Mouse (Mus musculus): ENCODE data around the gene Ncoa6. TPM values are rescaled to one million over a fixed set of nuclear protein-coding genes. Genes with fewer than 3 reads are reported as not detected.

The Ncoa6 gene
- polyA plus RNA-seq, 1 experiment from 2014 or later, result 5.1 TPM

DNA sequence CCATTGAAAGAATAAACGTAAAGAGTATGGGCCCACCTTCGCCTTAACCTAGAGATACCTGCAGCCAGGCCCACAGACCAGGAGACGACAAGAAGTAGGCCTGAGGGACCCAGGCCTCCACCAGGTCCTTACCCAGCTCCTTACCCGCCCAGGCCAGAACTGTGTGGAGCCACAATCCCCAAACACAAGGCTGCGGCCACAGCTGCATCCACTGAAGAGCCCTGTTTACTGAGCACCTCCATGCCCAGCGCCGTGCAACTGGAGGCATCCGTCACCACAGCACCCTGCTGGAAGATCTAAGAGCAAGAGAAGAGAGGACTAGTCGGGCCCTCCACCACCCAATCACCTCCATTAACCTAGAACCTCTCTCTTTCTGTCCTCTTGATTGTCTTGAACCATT, 32.1 kb upstream of the Ncoa6 start:
- WGBS (ENCODE audit: insufficient replicate concordance), result 66% methylated on average over 9 of the region's 9 CpGs
- Histone ChIP-seq H3K4me2 (ENCODE audit: low read depth, low read length) (no peak overlapping the region), H3K27me3 (ENCODE audit: control insufficient read depth, insufficient read depth, low read depth, low read length) (no peaks in the 10 kb centered on the region), H3K27ac (ENCODE audit: low read length) (no peak overlapping the region), H3K36me3 (ENCODE audit: control insufficient read depth, insufficient read depth) (no peaks in the 10 kb centered on the region), H3K4me1 (ENCODE audit: control insufficient read depth, low read depth, low read length) (no peaks in the 10 kb centered on the region), H3K4me3 (ENCODE audit: low read depth, low read length) (no peak overlapping the region), H3K9me3 (replicated peaks; ENCODE audit: control insufficient read depth, low read length) (no peaks in the 10 kb centered on the region), H3K9ac (ENCODE audit: low read depth, low read length) (no peak overlapping the region)
- ATAC-seq (ENCODE audit: low read depth), result no peak

DNA sequence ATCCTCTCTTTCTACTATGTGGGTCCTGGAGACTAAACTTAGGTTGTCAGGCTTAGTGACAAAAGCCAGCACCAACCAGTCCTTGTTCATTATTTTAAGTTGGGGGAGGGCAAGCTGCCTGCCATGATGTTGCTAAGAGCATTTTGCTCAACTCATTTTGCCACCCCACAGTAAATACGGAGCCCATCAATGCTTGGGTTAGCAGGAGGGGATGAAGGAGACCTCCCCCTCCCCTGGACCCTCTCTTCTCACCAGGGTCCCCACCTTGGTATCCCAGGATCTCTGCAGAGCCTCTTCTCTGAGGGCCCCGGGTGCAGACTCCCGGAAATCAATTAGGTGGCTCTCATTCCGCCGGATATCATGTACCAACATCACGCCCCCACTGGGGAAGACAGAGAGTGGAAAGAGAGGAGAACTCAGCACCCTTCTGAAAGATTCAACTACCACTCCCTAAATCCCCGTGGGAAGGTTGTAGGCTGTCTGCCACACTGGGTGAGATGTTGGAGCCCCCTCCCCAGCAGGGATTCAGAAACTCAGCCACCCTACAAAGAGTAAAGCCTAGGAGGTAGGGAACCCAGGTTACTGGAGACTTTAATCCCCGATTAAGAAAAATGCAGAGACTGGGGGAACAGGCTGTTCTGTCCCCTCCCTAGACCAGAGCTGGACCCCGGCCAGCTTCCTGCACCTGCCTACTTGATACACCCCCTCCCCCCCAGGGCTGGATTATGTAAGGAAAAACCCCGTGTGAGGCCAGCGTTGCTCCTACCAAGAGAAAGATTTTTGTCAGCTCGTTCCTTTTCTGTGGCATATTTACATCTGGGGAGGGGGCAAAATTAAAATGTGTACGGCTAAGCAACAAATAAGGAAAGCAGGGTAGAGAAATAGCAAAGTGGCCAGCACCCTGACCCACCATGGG, 31.0 kb upstream of the Ncoa6 start:
- Histone ChIP-seq H3K27me3 (ENCODE audit: control insufficient read depth, insufficient read depth, low read depth, low read length) (no peaks in the 10 kb centered on the region), H3K4me1 (ENCODE audit: control insufficient read depth, low read depth, low read length) (no peaks in the 10 kb centered on the region), H3K36me3 (ENCODE audit: control insufficient read depth, insufficient read depth) (no peaks in the 10 kb centered on the region), H3K27ac (ENCODE audit: low read length) (no peak overlapping the region), H3K9ac (ENCODE audit: low read depth, low read length) (no peak overlapping the region), H3K4me2 (ENCODE audit: low read depth, low read length) (no peak overlapping the region), H3K4me3 (ENCODE audit: low read depth, low read length) (no peak overlapping the region), H3K9me3 (replicated peaks; ENCODE audit: control insufficient read depth, low read length) (no peaks in the 10 kb centered on the region)
- no peak for ATAC-seq (ENCODE audit: low read depth)
- 60% methylated on average over 13 of the region's 13 CpGs for WGBS (ENCODE audit: insufficient replicate concordance)

DNA sequence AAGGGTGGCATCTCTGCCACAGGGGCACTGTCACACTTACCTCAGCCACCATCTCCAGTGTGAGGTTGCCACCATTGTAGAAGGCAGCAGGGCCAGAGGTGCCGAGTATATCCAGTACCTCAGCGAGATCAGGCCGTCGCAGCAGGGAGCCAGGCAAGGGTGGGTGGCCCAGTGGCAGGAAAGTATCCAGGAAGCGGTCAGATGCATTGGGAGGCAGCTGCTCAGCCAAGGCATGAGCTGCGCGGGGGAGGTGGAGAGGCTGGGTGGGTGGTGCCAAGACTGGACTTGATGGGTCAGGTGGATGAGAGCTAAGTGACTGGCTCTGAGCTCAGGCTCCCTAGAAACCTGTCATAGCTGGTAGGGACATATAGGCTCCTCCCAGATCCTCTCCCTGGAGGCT, 28.9 kb upstream of the Ncoa6 start:
- Histone ChIP-seq H3K27ac (ENCODE audit: low read length) (no peak overlapping the region), H3K4me2 (ENCODE audit: low read depth, low read length) (no peak overlapping the region), H3K4me3 (ENCODE audit: low read depth, low read length) (no peak overlapping the region), H3K27me3 (ENCODE audit: control insufficient read depth, insufficient read depth, low read depth, low read length) (no peaks in the 10 kb centered on the region), H3K36me3 (ENCODE audit: control insufficient read depth, insufficient read depth) (no peaks in the 10 kb centered on the region), H3K4me1 (ENCODE audit: control insufficient read depth, low read depth, low read length) (no peaks in the 10 kb centered on the region), H3K9me3 (replicated peaks; ENCODE audit: control insufficient read depth, low read length) (no peaks in the 10 kb centered on the region), H3K9ac (ENCODE audit: low read depth, low read length) (no peak overlapping the region)
- no peak for ATAC-seq (ENCODE audit: low read depth)
- 58% methylated on average over 7 of the region's 7 CpGs for WGBS (ENCODE audit: insufficient replicate concordance)

DNA sequence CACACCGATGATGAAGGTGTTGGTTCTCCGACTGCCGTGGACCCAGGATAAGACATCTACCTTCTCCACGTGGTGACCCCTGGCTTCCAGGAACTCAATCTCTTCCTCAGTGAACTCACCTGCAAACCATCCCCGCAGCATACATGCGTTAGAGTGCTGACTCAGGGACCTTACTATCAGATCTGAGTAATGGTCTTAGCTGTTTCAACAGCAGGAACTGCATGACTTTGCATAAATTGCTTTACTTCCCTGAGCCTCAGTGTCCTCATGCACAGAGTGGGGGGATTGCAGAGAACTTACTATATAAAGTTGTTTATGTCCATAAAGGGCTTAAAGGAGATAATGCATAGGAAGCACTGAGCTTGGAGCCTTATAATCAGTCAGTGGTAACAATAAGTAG, 17.3 kb upstream of the Ncoa6 start:
- Histone ChIP-seq H3K27me3 (ENCODE audit: control insufficient read depth, insufficient read depth, low read depth, low read length) (no peaks in the 10 kb centered on the region), H3K9ac (ENCODE audit: low read depth, low read length) (no peak overlapping the region), H3K4me2 (ENCODE audit: low read depth, low read length) (no peak overlapping the region), H3K9me3 (replicated peaks; ENCODE audit: control insufficient read depth, low read length) (no peaks in the 10 kb centered on the region), H3K36me3 (ENCODE audit: control insufficient read depth, insufficient read depth) (no peaks in the 10 kb centered on the region), H3K4me1 (ENCODE audit: control insufficient read depth, low read depth, low read length) (no peaks in the 10 kb centered on the region), H3K4me3 (ENCODE audit: low read depth, low read length) (no peak overlapping the region), H3K27ac (ENCODE audit: low read length) (no peak overlapping the region)
- no peak for ATAC-seq (ENCODE audit: low read depth)
- 60% methylated on average over 6 of the region's 6 CpGs for WGBS (ENCODE audit: insufficient replicate concordance)

DNA sequence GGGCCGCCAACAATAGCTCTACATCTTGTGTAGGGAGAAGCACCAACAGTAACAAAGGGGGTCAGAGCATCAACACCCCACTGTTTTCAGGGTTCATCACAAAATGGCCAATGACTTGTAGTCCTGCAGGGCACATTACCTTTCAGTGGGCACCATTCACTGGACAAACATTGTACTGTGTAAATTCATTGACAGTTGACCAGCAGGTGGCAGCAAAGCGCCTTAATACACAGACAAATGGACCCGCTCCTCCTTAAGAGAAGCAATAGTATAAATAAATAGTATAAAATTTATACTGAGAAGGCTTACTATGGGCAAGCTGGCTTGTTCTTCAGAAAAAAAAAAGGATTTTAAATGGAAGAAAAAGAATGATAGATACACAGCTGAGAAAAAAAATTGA, 8.3 kb upstream of the Ncoa6 start:
- Histone ChIP-seq H3K9me3 (replicated peaks; ENCODE audit: control insufficient read depth, low read length) (no peaks in the 10 kb centered on the region), H3K9ac (ENCODE audit: low read depth, low read length) (no peak overlapping the region), H3K36me3 (ENCODE audit: control insufficient read depth, insufficient read depth) (no peaks in the 10 kb centered on the region), H3K27me3 (ENCODE audit: control insufficient read depth, insufficient read depth, low read depth, low read length) (no peaks in the 10 kb centered on the region), H3K4me1 (ENCODE audit: control insufficient read depth, low read depth, low read length) (no peaks in the 10 kb centered on the region), H3K27ac (ENCODE audit: low read length) (no peak overlapping the region), H3K4me3 (ENCODE audit: low read depth, low read length) (no peak overlapping the region), H3K4me2 (ENCODE audit: low read depth, low read length) (no peak overlapping the region)
- ATAC-seq (ENCODE audit: low read depth), result no peak
- WGBS (ENCODE audit: insufficient replicate concordance), result 39% methylated on average over 3 of the region's 3 CpGs

DNA sequence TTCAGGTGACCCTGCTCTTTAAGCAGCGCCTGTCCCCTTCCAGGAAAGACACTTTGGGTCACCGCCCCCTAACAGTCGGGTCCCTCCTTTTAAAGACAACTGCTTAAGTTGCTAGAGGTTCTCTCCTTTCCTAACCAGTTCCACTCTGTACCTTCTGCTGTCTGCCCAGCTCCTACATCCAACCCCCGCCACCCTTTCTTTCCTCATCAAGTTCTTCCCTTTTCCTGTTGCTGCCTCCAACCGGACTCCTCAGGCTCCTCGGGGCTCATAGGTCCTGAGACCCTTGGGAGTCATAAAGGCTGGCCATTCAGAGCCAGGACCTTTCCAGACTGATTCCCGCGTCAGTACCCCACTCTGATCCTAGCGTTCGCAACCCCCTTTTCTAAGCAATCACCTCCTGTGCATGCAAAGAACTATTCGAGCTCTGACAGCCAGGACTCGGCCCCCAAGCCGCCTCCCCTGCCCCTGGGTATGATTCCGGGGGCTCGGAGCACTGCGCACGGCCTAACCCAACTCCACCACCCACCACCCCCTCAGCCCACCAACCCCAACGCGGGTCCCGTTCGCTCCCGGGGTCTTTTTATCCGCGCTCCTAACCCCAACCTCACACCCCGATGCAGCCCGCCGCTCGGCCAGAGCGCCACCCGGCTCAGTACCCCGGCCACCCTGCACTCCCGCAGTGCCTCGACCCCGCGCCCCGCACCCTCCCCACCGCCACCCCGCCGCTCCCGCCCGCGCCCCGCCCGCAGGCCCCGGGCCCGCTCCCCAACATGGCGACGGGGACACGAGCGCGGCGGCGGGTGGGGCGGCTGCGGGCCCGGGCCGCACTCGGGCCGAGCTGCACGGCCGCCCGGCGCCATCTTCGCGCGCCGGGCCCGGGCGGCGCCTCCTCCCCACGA, 774 bp downstream of the Ncoa6 start:
- H3K4me1 ChIP-seq (ENCODE audit: control insufficient read depth, low read depth, low read length), result peaks cover 23% of the 10 kb centered on the region
- WGBS (ENCODE audit: insufficient replicate concordance), result 1% methylated on average over 59 of the region's 71 CpGs

DNA sequence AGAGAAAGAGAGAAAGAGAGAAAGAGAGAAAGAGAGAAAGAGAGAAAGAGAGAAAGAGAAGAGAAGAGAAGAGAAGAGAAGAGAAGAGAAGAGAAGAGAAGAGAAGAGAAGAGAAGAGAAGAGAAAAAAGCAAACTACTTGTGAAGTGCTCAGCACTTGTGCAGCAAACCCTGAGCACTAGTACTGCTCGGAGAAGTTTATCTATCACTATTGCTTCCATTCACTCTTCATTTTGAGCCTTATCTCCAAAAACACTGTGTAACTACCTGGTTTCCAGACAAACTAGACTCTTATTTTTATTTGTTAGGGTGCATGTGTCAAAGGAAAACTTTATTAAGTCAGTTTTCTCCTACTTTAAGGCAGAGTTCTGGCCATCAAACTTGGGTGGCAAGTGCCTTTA, 6.8 kb downstream of the Ncoa6 start:
- Histone ChIP-seq H3K9ac (ENCODE audit: low read depth, low read length) (no peak overlapping the region), H3K27me3 (ENCODE audit: control insufficient read depth, insufficient read depth, low read depth, low read length) (no peaks in the 10 kb centered on the region), H3K9me3 (replicated peaks; ENCODE audit: control insufficient read depth, low read length) (no peaks in the 10 kb centered on the region), H3K4me3 (ENCODE audit: low read depth, low read length) (no peak overlapping the region), H3K4me1 (ENCODE audit: control insufficient read depth, low read depth, low read length) (peaks cover 13% of the 10 kb centered on the region), H3K4me2 (ENCODE audit: low read depth, low read length) (0 out of 2 replicates have a peak overlapping the region, but pooled peaks have one; percentile 17), H3K36me3 (ENCODE audit: control insufficient read depth, insufficient read depth) (no peaks in the 10 kb centered on the region), H3K27ac (ENCODE audit: low read length) (no peak overlapping the region)
- WGBS (ENCODE audit: insufficient replicate concordance), result 30% methylated on average over 1 of the region's 1 CpGs
- ATAC-seq (ENCODE audit: low read depth), result no peak

More for the DNA sequence above, 774 bp downstream of the Ncoa6 start:
- peak overlapping the region; percentile 85 for H3K27ac ChIP-seq (ENCODE audit: low read length)
- H3K4me2 ChIP-seq (ENCODE audit: low read depth, low read length), result peak overlapping the region; percentile 96
- no peaks in the 10 kb centered on the region for H3K27me3 ChIP-seq (ENCODE audit: control insufficient read depth, insufficient read depth, low read depth, low read length)
- peak overlapping the region; percentile 91 for H3K9ac ChIP-seq (ENCODE audit: low read depth, low read length)
- H3K9me3 ChIP-seq (replicated peaks; ENCODE audit: control insufficient read depth, low read length), result no peaks in the 10 kb centered on the region
- H3K36me3 ChIP-seq (ENCODE audit: control insufficient read depth, insufficient read depth), result no peaks in the 10 kb centered on the region
- H3K4me3 ChIP-seq (ENCODE audit: low read depth, low read length), result peak overlapping the region; percentile 89
- peak; percentile 72 for ATAC-seq (ENCODE audit: low read depth)

DNA sequence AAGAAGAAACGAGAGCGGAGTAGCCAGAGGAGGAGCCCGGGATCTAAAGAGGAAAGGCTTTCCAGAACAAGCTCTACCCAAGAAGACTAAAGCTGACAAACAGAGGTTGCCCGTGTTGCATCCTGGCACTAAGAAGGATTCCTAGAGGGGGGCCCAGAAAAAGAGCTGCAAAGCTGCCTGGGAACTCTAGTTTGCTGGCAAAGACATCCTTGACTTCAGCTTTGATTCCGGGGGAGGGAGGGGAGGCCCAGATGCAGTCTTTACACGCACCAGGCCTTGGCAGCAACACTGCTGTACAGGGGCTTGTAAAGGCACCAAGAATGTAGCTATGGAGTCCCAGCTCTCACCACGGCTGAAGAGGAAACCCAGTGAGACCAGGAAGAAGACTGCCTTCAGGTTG, 20.1 kb downstream of the Ncoa6 start:
- 81% methylated on average over 7 of the region's 7 CpGs for WGBS (ENCODE audit: insufficient replicate concordance)
- no peaks in the 10 kb centered on the region for H3K4me1 ChIP-seq (ENCODE audit: control insufficient read depth, low read depth, low read length)
- H3K9me3 ChIP-seq (replicated peaks; ENCODE audit: control insufficient read depth, low read length), result no peaks in the 10 kb centered on the region
- H3K27ac ChIP-seq (ENCODE audit: low read length), result no peak overlapping the region
- H3K4me2 ChIP-seq (ENCODE audit: low read depth, low read length), result no peak overlapping the region
- no peaks in the 10 kb centered on the region for H3K27me3 ChIP-seq (ENCODE audit: control insufficient read depth, insufficient read depth, low read depth, low read length)
- no peaks in the 10 kb centered on the region for H3K36me3 ChIP-seq (ENCODE audit: control insufficient read depth, insufficient read depth)
- no peak overlapping the region for H3K4me3 ChIP-seq (ENCODE audit: low read depth, low read length)
- H3K9ac ChIP-seq (ENCODE audit: low read depth, low read length), result no peak overlapping the region
- no peak for ATAC-seq (ENCODE audit: low read depth)

DNA sequence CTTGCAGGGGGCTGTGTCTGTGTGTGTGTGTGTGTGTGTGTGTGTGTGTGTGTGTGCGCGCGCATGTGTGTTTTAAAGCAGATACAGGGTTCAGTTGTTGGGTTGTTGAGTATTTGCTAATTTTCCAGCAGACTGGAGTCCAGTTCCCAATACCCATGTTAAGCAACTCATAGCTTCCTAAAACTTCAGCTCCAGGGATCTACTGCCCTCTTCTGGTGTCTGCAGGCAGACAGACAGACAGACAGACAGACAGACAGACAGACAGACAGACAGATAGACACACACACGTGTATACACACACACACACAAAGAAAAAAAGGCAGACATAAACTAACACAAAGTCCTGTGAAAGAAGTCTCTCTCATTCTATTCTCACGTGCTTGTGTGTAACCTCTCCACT, 22.4 kb downstream of the Ncoa6 start:
- Histone ChIP-seq H3K9me3 (replicated peaks; ENCODE audit: control insufficient read depth, low read length) (no peaks in the 10 kb centered on the region), H3K4me1 (ENCODE audit: control insufficient read depth, low read depth, low read length) (no peaks in the 10 kb centered on the region), H3K9ac (ENCODE audit: low read depth, low read length) (no peak overlapping the region), H3K4me3 (ENCODE audit: low read depth, low read length) (no peak overlapping the region), H3K27me3 (ENCODE audit: control insufficient read depth, insufficient read depth, low read depth, low read length) (no peaks in the 10 kb centered on the region), H3K4me2 (ENCODE audit: low read depth, low read length) (no peak overlapping the region), H3K27ac (ENCODE audit: low read length) (no peak overlapping the region), H3K36me3 (ENCODE audit: control insufficient read depth, insufficient read depth) (no peaks in the 10 kb centered on the region)
- WGBS (ENCODE audit: insufficient replicate concordance), result 77% methylated on average over 5 of the region's 5 CpGs
- no peak for ATAC-seq (ENCODE audit: low read depth)
